Mouse (Mus musculus) embryonic facial prominence, embryonic 14.5 days (tissue): ENCODE measurements at regions not wholly inside any gene's neighbourhood (a gene's known extent, or its start where the extent isn't known, plus 50 kb on each side); places are given as distances from the start of the nearest gene placed in this dataset.

Experiments
- ATAC-seq: fragments of 200-750 bp; cut with Nextera tagmentation; 2 replicates; pipeline ENCODE4 v1.8.0; 2017; ENCODE audit warnings: low read depth, moderate number of reproducible peaks, moderate TSS enrichment
- DNase-seq: peaks from one replicate; pipeline ENCODE4 v3.0.0-alpha.2; 2015; ENCODE audit warnings: low spot score
- H3K27ac ChIP-seq: fragments of 300-500 bp; sonication (generic); replicated peaks from 2 replicates; pipeline ENCODE4 v1.5.1; 2014; ENCODE audit warnings: low read depth, mild to moderate bottlenecking, low read length, moderate library complexity
- H3K27me3 ChIP-seq: fragments of 300-500 bp; sonication (generic); replicated peaks from 2 replicates; pipeline ENCODE4 v1.6.1; 2014; ENCODE audit warnings: low read length; ENCODE audit not compliant: control insufficient read depth, insufficient read depth
- H3K36me3 ChIP-seq: fragments of 300-500 bp; sonication (generic); 2 replicates; pipeline ENCODE4 v1.6.1; 2014; ENCODE audit warnings: low read length, mixed read lengths; ENCODE audit not compliant: control insufficient read depth, insufficient read depth
- H3K4me1 ChIP-seq: fragments of 300-500 bp; sonication (generic); 2 replicates; pipeline ENCODE4 v1.6.1; 2014; ENCODE audit warnings: antibody characterized with exemption, low read length; ENCODE audit not compliant: control insufficient read depth, insufficient read depth
- H3K4me2 ChIP-seq: fragments of 300-500 bp; sonication (generic); 2 replicates; pipeline ENCODE4 v1.6.1; 2014; ENCODE audit warnings: low read depth, mild to moderate bottlenecking, low read length, moderate library complexity, mixed read lengths
- H3K4me3 ChIP-seq: fragments of 300-500 bp; sonication (generic); 2 replicates; pipeline ENCODE4 v1.5.1; 2014; ENCODE audit warnings: low read depth, mild to moderate bottlenecking, low read length
- H3K9ac ChIP-seq: fragments of 300-500 bp; sonication (generic); 2 replicates; pipeline ENCODE4 v1.6.1; 2014; ENCODE audit warnings: low read depth, mild to moderate bottlenecking, low read length, moderate library complexity, mixed read lengths
- H3K9me3 ChIP-seq: fragments of 300-500 bp; sonication (generic); 2 replicates; pipeline ENCODE4 v1.6.1; 2016; ENCODE audit warnings: low read length; ENCODE audit not compliant: control insufficient read depth
- WGBS: fragments of 180-500 bp; shearing (Covaris S2); extraction: QIAGEN DNeasy Blood & Tissue Kit; methylation state at CpG from one replicate; pipeline ENCODE4 v1.1.7; 2014; 5-methylcytosine and 5-hydroxymethylcytosine counted together

GRCm38 (mm10) chr16:64316831-64317230 lies 285.4 kb downstream of the Csnka2ip start:
- Histone ChIP-seq H3K27ac (no peak overlapping the region), H3K4me1 (no peaks in the 10 kb centered on the region), H3K4me2 (no peak overlapping the region), H3K9ac (no peak overlapping the region), H3K4me3 (no peak overlapping the region), H3K27me3 (no peaks in the 10 kb centered on the region), H3K36me3 (no peaks in the 10 kb centered on the region), H3K9me3 (no peaks in the 10 kb centered on the region)
- no peak for ATAC-seq
- DNase-seq, result no peak
- WGBS, result 68% methylated on average over 1 of the region's 1 CpGs

- no peaks in the 10 kb centered on the region for H3K36me3 ChIP-seq
- H3K4me1 ChIP-seq, result no peaks in the 10 kb centered on the region
- WGBS, result 85% methylated on average over 3 of the region's 3 CpGs
- ATAC-seq (no peak), DNase-seq (no peak)
- no peak overlapping the region for H3K9ac ChIP-seq
- H3K27me3 ChIP-seq, result no peaks in the 10 kb centered on the region
- H3K4me3 ChIP-seq, result no peak overlapping the region
- no peak overlapping the region for H3K27ac ChIP-seq
- no peak overlapping the region for H3K4me2 ChIP-seq
- H3K9me3 ChIP-seq, result no peaks in the 10 kb centered on the region
Measured at GRCm38 (mm10) chr16:64293507-64293906, 308.7 kb downstream of the Csnka2ip start.

- Histone ChIP-seq H3K4me1 (no peaks in the 10 kb centered on the region), H3K4me3 (no peak overlapping the region), H3K36me3 (no peaks in the 10 kb centered on the region), H3K27ac (no peak overlapping the region), H3K4me2 (no peak overlapping the region), H3K9ac (no peak overlapping the region), H3K9me3 (no peaks in the 10 kb centered on the region), H3K27me3 (no peaks in the 10 kb centered on the region)
- 70% methylated on average over 1 of the region's 1 CpGs for WGBS
- no peak for DNase-seq
- ATAC-seq, result no peak
Measured at GRCm38 (mm10) chr16:64285306-64285705, 316.9 kb downstream of the Csnka2ip start.

GRCm38 (mm10) chr16:64275860-64276597 lies 326.2 kb downstream of the Csnka2ip start:
- no peaks in the 10 kb centered on the region for H3K4me1 ChIP-seq
- no peaks in the 10 kb centered on the region for H3K36me3 ChIP-seq
- H3K27ac ChIP-seq, result no peak overlapping the region
- no peak overlapping the region for H3K4me3 ChIP-seq
- H3K9ac ChIP-seq, result no peak overlapping the region
- H3K4me2 ChIP-seq, result no peak overlapping the region
- H3K9me3 ChIP-seq, result no peaks in the 10 kb centered on the region
- H3K27me3 ChIP-seq, result no peaks in the 10 kb centered on the region
- WGBS, result 72% methylated on average over 4 of the region's 4 CpGs
- DNase-seq (no peak), ATAC-seq (no peak)

GRCm38 (mm10) chr16:64275420-64275819 lies 326.8 kb downstream of the Csnka2ip start:
- Histone ChIP-seq H3K4me2 (no peak overlapping the region), H3K4me1 (no peaks in the 10 kb centered on the region), H3K4me3 (no peak overlapping the region), H3K9me3 (no peaks in the 10 kb centered on the region), H3K27me3 (no peaks in the 10 kb centered on the region), H3K36me3 (no peaks in the 10 kb centered on the region), H3K27ac (no peak overlapping the region), H3K9ac (no peak overlapping the region)
- ATAC-seq, result no peak
- DNase-seq, result no peak
- 66% methylated on average over 5 of the region's 5 CpGs for WGBS

GRCm38 (mm10) chr16:64264960-64265736 lies 337.1 kb downstream of the Csnka2ip start:
- ATAC-seq (no peak), DNase-seq (no peak)
- no peak overlapping the region for H3K4me3 ChIP-seq
- H3K27ac ChIP-seq, result no peak overlapping the region
- no peaks in the 10 kb centered on the region for H3K4me1 ChIP-seq
- no peak overlapping the region for H3K9ac ChIP-seq
- H3K27me3 ChIP-seq, result no peaks in the 10 kb centered on the region
- no peaks in the 10 kb centered on the region for H3K9me3 ChIP-seq
- H3K36me3 ChIP-seq, result no peaks in the 10 kb centered on the region
- H3K4me2 ChIP-seq, result no peak overlapping the region
- 74% methylated on average over 11 of the region's 11 CpGs for WGBS

GRCm38 (mm10) chr16:64251155-64251554 lies 351.1 kb downstream of the Csnka2ip start:
- Histone ChIP-seq H3K27me3 (no peaks in the 10 kb centered on the region), H3K9me3 (no peaks in the 10 kb centered on the region), H3K4me1 (no peaks in the 10 kb centered on the region), H3K9ac (no peak overlapping the region), H3K36me3 (no peaks in the 10 kb centered on the region), H3K4me3 (no peak overlapping the region), H3K27ac (no peak overlapping the region), H3K4me2 (no peak overlapping the region)
- WGBS, result 61% methylated on average over 1 of the region's 1 CpGs
- ATAC-seq (no peak), DNase-seq (no peak)

- Histone ChIP-seq H3K4me2 (no peak overlapping the region), H3K4me3 (no peak overlapping the region), H3K27ac (no peak overlapping the region), H3K9ac (no peak overlapping the region), H3K27me3 (no peaks in the 10 kb centered on the region), H3K4me1 (no peaks in the 10 kb centered on the region), H3K9me3 (no peaks in the 10 kb centered on the region), H3K36me3 (no peaks in the 10 kb centered on the region)
- ATAC-seq, result no peak
- DNase-seq, result no peak
- WGBS, result 63% methylated on average over 4 of the region's 4 CpGs
Measured at GRCm38 (mm10) chr16:64248743-64249142, 353.5 kb downstream of the Csnka2ip start.

- H3K4me1 ChIP-seq, result no peaks in the 10 kb centered on the region
- 65% methylated on average over 1 of the region's 1 CpGs for WGBS
- DNase-seq, result peak; percentile 65
Measured at GRCm38 (mm10) chr16:64245942-64246341, 356.3 kb downstream of the Csnka2ip start.

More at GRCm38 (mm10) chr16:64245942-64246341, 356.3 kb downstream of the Csnka2ip start:
- no peak for ATAC-seq
- no peaks in the 10 kb centered on the region for H3K27me3 ChIP-seq
- no peak overlapping the region for H3K27ac ChIP-seq
- no peak overlapping the region for H3K9ac ChIP-seq
- H3K4me3 ChIP-seq, result no peak overlapping the region
- H3K9me3 ChIP-seq, result no peaks in the 10 kb centered on the region
- H3K36me3 ChIP-seq, result no peaks in the 10 kb centered on the region
- no peak overlapping the region for H3K4me2 ChIP-seq
